Mouse (Mus musculus) stomach, embryonic 16.5 days (tissue): ENCODE measurements around the gene Rbfox2. TPM values are rescaled to one million over a fixed set of nuclear protein-coding genes. Genes with fewer than 3 reads are reported as not detected.
"Not testable (repeated sequence)": the region's sequence is repeated elsewhere in the genome, so short reads cannot be mapped to it uniquely, and the experiment has no call there.

Source experiments
- ATAC-seq: fragments of 200-750 bp; cut with Nextera tagmentation; 2 replicates; pipeline ENCODE4 v1.8.0; 2017; ENCODE audit warnings: moderate number of reproducible peaks, moderate TSS enrichment; ENCODE audit not compliant: insufficient read depth, low FRiP score
- H3K27ac ChIP-seq: fragments of 300-500 bp; sonication (generic); 2 replicates; pipeline ENCODE4 v1.5.1; 2014; ENCODE audit warnings: low read length
- H3K27me3 ChIP-seq: fragments of 300-500 bp; sonication (generic); 2 replicates; pipeline ENCODE4 v1.6.1; 2014; ENCODE audit warnings: low read length, control low read depth, mixed read lengths; ENCODE audit not compliant: control insufficient read depth, insufficient read depth
- H3K36me3 ChIP-seq: fragments of 300-500 bp; sonication (generic); 2 replicates; pipeline ENCODE4 v1.6.1; 2014; ENCODE audit warnings: low read length; ENCODE audit not compliant: control insufficient read depth, insufficient read depth
- H3K4me1 ChIP-seq: fragments of 300-500 bp; sonication (generic); 2 replicates; pipeline ENCODE4 v1.6.1; 2014; ENCODE audit warnings: low read length, control low read depth, mixed read lengths; ENCODE audit not compliant: control insufficient read depth, insufficient read depth
- H3K4me2 ChIP-seq: fragments of 300-500 bp; sonication (generic); 2 replicates; pipeline ENCODE4 v1.6.1; 2014; ENCODE audit warnings: low read depth, low read length, mixed read lengths
- H3K4me3 ChIP-seq: fragments of 300-500 bp; sonication (generic); replicated peaks from 2 replicates; pipeline ENCODE4 v1.5.1; 2014; ENCODE audit warnings: mild to moderate bottlenecking, low read length
- H3K9ac ChIP-seq: fragments of 300-500 bp; sonication (generic); 2 replicates; pipeline ENCODE4 v1.6.1; 2014; ENCODE audit warnings: low read length
- H3K9me3 ChIP-seq: fragments of 300-500 bp; sonication (generic); replicated peaks from 2 replicates; pipeline ENCODE4 v1.6.1; 2016; ENCODE audit warnings: low read length, control low read depth; ENCODE audit not compliant: control insufficient read depth
- WGBS: fragments of 180-500 bp; shearing (Covaris S2); extraction: QIAGEN DNeasy Blood & Tissue Kit; methylation state at CpG from one replicate; pipeline ENCODE4 v1.1.7; 2014; 5-methylcytosine and 5-hydroxymethylcytosine counted together
- polyA plus RNA-seq: library from polyadenylated mRNA; unstranded; fragments of >200 nt; fragmentation: Nextera tagmentation; extraction: Ambion mirVana; gene quantifications from 2 replicates; pipeline ENCODE4 v1.2.1, GENCODE M21; 2015

Gene Rbfox2
- polyA plus RNA-seq, 1 experiment from 2014 or later, result 55.7 TPM

DNA sequence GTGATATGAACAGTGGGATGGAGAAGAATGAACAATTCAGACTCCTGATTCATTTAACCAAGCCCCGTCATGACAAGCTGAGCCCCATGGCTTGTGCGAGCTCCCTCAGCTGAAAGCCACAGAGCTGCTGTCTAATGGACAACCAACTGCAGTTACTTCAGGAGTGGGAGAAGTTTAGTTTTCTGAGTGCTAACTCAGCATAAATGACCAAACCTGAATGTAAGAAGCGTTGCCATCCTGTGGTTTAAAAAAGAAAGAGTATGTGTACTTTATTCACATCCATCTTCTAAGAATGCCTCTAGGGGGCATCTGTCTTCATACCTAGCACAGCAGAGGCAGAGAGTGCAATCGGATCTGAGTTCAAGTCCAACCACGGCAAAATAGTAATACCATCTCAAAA, 35.5 kb downstream of the Rbfox2 start:
- Histone ChIP-seq H3K4me2 (no peak overlapping the region), H3K9me3 (no peaks in the 10 kb centered on the region), H3K4me1 (peaks cover 17% of the 10 kb centered on the region), H3K9ac (no peak overlapping the region), H3K27ac (no peak overlapping the region), H3K27me3 (no peaks in the 10 kb centered on the region), H3K36me3 (0 out of 2 replicates have a peak, but pooled peaks cover 3% of the 10 kb centered on the region), H3K4me3 (no peak overlapping the region)
- no peak for ATAC-seq
- 90% methylated on average over 5 of the region's 5 CpGs for WGBS

DNA sequence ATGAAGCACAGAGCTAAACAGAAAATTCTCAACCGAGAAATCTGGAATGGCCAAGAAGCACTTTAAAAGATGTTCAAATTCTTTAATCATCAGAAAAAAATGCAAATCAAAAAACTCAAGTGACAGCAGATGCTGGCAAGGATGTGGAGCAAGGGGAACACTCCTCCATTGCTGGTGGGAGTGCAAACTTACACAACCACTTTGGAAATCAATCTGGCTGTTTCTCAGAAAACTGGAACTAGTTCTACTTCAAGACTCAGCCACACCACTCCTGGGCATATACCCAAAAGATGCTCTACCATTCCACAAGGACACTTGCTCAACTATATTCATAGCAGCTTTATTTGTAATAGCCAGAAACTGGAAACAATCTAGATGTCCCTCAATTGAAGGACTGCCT, 37.3 kb downstream of the Rbfox2 start:
- not testable (repeated sequence) for H3K4me3 ChIP-seq, H3K9me3 ChIP-seq, ATAC-seq, H3K36me3 ChIP-seq, H3K4me2 ChIP-seq, H3K27me3 ChIP-seq, H3K27ac ChIP-seq, H3K9ac ChIP-seq
- 71% methylated on average over 1 of the region's 1 CpGs for WGBS
- H3K4me1 ChIP-seq, result peaks cover 22% of the 10 kb centered on the region

DNA sequence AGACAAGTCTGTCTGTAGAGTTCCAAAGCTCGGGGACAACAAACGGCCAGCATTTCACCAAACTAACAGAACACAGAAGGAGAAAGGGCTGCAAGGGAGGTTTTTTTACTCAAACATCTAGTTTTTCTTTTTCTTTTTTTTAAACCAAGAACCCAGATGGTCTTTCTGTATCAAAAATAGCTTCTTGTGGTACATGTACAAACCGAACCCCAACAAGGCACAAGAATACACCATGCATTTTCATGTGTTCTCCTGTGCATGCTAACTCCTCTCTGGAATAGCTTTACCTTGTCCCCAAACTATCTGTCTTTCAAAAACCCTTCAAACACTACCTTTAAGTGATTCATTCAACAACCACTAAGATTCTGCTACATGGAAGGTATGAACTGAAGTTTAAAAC, 38.4 kb downstream of the Rbfox2 start:
- Histone ChIP-seq H3K4me3 (no peak overlapping the region), H3K9ac (no peak overlapping the region), H3K4me2 (no peak overlapping the region), H3K36me3 (0 out of 2 replicates have a peak, but pooled peaks cover 3% of the 10 kb centered on the region), H3K4me1 (peaks cover 22% of the 10 kb centered on the region), H3K9me3 (no peaks in the 10 kb centered on the region), H3K27ac (no peak overlapping the region), H3K27me3 (no peaks in the 10 kb centered on the region)
- WGBS, result 86% methylated on average over 3 of the region's 3 CpGs
- no peak for ATAC-seq

DNA sequence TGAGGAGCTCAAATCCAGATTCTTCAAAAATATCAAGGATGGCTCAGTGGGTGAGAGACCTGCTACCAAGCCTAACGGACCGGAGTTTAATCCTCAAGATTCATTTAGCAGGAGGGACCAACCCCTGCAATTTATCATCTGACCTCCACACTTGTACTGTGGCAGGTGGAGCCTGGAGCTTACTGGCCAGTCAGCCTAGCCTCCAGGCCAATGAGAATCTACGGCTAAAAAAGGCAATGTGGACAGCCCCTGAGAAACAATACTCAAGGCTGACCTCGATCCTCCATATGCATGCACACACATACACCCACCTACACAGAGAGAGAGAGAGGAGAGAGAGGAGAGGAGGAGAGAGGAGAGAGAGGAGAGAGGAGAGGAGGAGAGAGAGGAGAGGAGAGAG, 41.5 kb downstream of the Rbfox2 start:
- 11% methylated on average over 4 of the region's 4 CpGs for WGBS
- peak; percentile 60; the same call in 1 of the 2 replicates for ATAC-seq
- no peak overlapping the region for H3K4me2 ChIP-seq

DNA sequence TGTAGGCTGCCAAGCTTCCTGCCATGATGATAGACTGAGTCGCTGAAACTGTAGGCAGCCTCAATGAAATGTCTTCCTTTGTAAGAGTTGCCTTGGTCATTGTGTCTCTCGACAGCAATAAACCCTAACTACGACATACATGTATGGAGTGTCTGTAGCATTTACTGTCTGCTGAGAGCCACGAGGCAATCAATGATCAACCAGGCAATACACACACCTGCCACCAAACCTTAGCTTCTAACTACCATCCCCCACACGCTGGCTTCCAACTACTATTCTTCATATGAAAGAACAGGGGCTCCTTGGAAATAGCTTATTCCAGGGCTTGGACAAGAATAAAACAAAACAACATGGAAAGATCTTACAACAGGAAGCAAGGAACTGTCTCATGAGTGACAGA, 42.5 kb downstream of the Rbfox2 start:
- Histone ChIP-seq H3K4me2 (no peak overlapping the region), H3K9me3 (no peaks in the 10 kb centered on the region), H3K36me3 (no peaks in the 10 kb centered on the region), H3K27me3 (no peaks in the 10 kb centered on the region), H3K9ac (no peak overlapping the region), H3K4me1 (peaks cover 22% of the 10 kb centered on the region), H3K4me3 (no peak overlapping the region), H3K27ac (no peak overlapping the region)
- no peak for ATAC-seq
- 79% methylated on average over 5 of the region's 5 CpGs for WGBS

More for the DNA sequence above, 41.5 kb downstream of the Rbfox2 start:
- no peaks in the 10 kb centered on the region for H3K27me3 ChIP-seq
- no peak overlapping the region for H3K9ac ChIP-seq
- H3K27ac ChIP-seq, result no peak overlapping the region
- no peak overlapping the region for H3K4me3 ChIP-seq
- no peaks in the 10 kb centered on the region for H3K9me3 ChIP-seq
- peaks cover 22% of the 10 kb centered on the region for H3K4me1 ChIP-seq
- H3K36me3 ChIP-seq, result no peaks in the 10 kb centered on the region

DNA sequence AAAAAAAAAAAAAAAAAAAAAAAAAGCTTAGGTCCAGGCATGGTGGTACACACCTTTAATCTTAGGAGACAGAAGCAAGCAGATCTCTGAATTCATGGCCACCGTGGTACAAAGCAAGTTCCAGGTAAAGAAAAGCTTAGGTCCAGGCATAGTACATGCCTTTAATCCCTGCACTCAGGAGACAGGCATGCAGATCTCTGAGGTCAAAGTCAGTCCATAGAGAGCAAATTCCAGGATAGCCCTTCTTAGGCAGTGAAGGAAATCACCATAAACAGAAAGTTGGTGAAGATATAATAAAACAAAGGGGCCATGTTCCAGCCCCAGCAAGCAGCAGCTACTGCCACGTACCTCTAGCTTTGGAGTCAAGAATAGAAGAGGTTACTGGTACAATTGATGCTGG, 44.0 kb downstream of the Rbfox2 start:
- no peak overlapping the region for H3K27ac ChIP-seq
- H3K9ac ChIP-seq, result no peak overlapping the region
- H3K27me3 ChIP-seq, result no peaks in the 10 kb centered on the region
- no peak overlapping the region for H3K4me3 ChIP-seq
- no peaks in the 10 kb centered on the region for H3K9me3 ChIP-seq
- WGBS, result 90% methylated on average over 2 of the region's 2 CpGs
- peaks cover 29% of the 10 kb centered on the region for H3K4me1 ChIP-seq
- no peaks in the 10 kb centered on the region for H3K36me3 ChIP-seq
- no peak for ATAC-seq
- no peak overlapping the region for H3K4me2 ChIP-seq

DNA sequence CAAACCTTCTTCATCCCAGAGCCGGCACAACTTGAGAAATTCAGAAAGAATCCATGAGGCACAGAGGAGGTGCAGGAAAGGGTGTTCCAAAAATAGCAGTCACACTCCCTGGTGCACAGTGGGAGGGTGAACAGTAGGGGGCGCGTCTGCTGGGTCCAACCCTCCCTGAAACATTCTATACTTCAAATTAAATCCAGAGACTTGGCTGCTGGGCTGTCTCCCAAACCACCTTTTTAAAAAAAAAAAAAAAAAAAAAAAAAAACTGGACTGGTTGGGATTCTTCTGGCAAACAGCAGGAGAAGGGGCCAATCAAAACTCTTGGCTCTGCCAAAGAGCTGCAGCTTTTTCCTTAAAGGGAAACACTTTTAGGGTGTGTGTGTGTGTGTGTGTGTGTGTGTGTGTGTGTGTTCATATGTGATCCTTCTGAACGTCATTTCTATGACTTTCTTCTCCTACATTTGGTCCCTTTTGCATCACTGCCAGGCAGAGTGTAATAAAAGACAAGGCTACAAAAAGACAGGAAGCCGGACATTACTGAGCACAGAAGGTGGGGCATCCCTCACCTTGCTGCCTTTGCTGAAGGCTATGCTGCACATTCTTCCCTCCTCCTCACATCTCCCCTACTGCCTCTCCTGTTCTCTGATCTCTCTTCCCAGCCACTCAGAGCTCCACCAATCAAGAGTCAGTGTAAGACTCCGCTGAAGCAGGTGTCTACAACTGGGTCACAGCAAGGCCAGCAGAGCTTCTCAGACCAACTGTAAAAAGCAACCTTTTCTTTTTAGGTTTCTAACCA, 49.2 kb downstream of the Rbfox2 start:
- Histone ChIP-seq H3K9ac (peak overlapping the region; percentile 21; the same call in 1 of the 2 replicates), H3K4me2 (no peak overlapping the region), H3K27me3 (no peaks in the 10 kb centered on the region), H3K27ac (peak overlapping the region; percentile 70), H3K36me3 (no peaks in the 10 kb centered on the region), H3K9me3 (no peaks in the 10 kb centered on the region), H3K4me3 (no peak overlapping the region), H3K4me1 (peaks cover 31% of the 10 kb centered on the region)
- WGBS, result 23% methylated on average over 6 of the region's 6 CpGs
- ATAC-seq, result peak; percentile 76

DNA sequence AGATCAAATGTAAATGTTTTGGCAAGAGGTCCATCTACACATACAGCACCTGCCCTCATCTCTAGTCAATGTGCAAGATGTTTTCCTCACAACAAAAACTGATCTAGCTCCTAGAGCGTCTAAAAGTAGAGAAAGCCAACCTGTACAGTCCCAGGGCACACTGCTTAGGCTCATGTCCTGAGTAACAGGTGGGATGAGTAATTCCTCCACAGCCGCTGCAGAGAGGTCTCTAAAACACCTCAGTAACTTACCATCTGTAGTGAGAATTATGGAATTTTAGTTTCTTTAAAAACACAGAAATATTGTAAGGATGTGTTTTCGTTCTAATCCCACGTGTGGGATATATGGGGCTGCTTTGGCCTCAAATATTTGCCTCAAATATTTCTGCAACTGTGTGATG, 50.0 kb downstream of the Rbfox2 start:
- no peaks in the 10 kb centered on the region for H3K27me3 ChIP-seq
- H3K9ac ChIP-seq, result no peak overlapping the region; the same call in 1 of the 2 replicates
- no peak overlapping the region for H3K4me2 ChIP-seq
- no peaks in the 10 kb centered on the region for H3K36me3 ChIP-seq
- peak overlapping the region; percentile 11; the same call in 1 of the 2 replicates for H3K27ac ChIP-seq
- peaks cover 31% of the 10 kb centered on the region for H3K4me1 ChIP-seq
- H3K4me3 ChIP-seq, result no peak overlapping the region
- WGBS, result 66% methylated on average over 4 of the region's 4 CpGs
- no peak for ATAC-seq
- no peaks in the 10 kb centered on the region for H3K9me3 ChIP-seq

DNA sequence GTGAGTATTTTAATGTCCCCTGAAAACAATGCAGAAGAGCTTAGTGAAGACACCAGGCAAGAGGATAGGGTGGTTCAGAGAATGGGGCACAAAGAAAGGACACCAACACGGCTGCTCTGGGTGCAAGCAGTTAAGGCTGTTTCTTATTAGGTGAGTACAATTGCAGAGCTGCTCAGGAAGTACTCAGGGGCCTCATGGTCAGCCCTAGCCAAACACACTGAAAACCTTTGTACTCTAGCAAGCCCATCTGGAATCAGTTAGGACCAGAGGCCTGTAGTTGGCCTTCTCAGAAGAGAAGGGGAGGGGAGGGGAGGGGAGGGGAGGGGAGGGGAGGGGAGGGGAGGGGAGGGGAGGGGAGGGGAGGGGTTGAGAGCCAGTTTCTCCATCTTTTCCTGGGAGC, 52.2 kb downstream of the Rbfox2 start:
- H3K9me3 ChIP-seq, result no peaks in the 10 kb centered on the region
- WGBS, result 26% methylated on average over 1 of the region's 1 CpGs
- H3K27ac ChIP-seq, result peak overlapping the region; percentile 79
- H3K4me3 ChIP-seq, result no peak overlapping the region
- no peak overlapping the region for H3K9ac ChIP-seq
- no peaks in the 10 kb centered on the region for H3K27me3 ChIP-seq
- H3K36me3 ChIP-seq, result no peaks in the 10 kb centered on the region
- ATAC-seq, result peak; percentile 84; the same call in 1 of the 2 replicates
- no peak overlapping the region for H3K4me2 ChIP-seq
- peaks cover 31% of the 10 kb centered on the region for H3K4me1 ChIP-seq
